Mouse (Mus musculus): ENCODE data around the gene Mesd. TPM values are rescaled to one million over a fixed set of nuclear protein-coding genes. Genes with fewer than 3 reads are reported as not detected.

The Mesd gene
- polyA plus RNA-seq, 1 experiment from 2014 or later = 71.5 TPM

Other genes starting within 250 kb of the Mesd start
- gene Il16, start 138.7 kb upstream of the Mesd start, polyA plus RNA-seq (2014; fragmentation: Nextera tagmentation; extraction: Ambion mirVana) = 3.2 and 4.4 TPM in 2 replicates
- 3.3 TPM in 2 replicates for gene Cfap161, start 89.6 kb upstream of the Mesd start, polyA plus RNA-seq (2014; fragmentation: Nextera tagmentation; extraction: Ambion mirVana)
- gene Tlnrd1, start 161 bp upstream of the Mesd start, polyA plus RNA-seq (2014; fragmentation: Nextera tagmentation; extraction: Ambion mirVana) = 14.5 and 14.6 TPM in 2 replicates
- gene Cemip, start 202.0 kb downstream of the Mesd start, polyA plus RNA-seq (2014; fragmentation: Nextera tagmentation; extraction: Ambion mirVana) = 0.51 and 0.89 TPM in 2 replicates